Mouse (Mus musculus): Measurements from ENCODE around the gene Macrod2.

DNA sequence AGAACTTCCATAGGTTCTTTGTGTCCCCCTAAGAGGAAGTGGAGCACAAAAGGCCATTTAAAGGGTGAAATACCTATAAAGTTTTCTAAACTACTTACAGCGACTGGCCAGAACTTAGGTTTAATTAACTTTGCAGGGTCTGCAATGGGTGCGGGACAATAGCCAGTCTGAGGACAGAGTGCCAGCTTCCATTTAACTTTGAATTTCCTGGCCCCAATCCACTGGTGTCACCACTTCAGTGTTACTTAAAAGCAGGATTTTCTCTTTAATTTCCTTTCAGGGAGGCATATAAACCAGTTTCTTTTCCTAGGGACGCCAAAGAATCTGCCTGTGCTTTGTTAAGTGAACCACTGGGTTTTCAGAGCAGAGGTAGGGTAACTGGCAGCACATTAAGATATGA is 303.5 kb downstream of the Macrod2 start:
- TF ChIP-seq CTCF (IDR thresholded peaks at IDR 0.05; ENCODE audit: low read depth) (no peak), EP300 (IDR thresholded peaks at IDR 0.05; ENCODE audit: low read depth) (no peak)
